Mouse (Mus musculus): ENCODE measurements around the gene Gm20716.

Gm20716 gene

DNA sequence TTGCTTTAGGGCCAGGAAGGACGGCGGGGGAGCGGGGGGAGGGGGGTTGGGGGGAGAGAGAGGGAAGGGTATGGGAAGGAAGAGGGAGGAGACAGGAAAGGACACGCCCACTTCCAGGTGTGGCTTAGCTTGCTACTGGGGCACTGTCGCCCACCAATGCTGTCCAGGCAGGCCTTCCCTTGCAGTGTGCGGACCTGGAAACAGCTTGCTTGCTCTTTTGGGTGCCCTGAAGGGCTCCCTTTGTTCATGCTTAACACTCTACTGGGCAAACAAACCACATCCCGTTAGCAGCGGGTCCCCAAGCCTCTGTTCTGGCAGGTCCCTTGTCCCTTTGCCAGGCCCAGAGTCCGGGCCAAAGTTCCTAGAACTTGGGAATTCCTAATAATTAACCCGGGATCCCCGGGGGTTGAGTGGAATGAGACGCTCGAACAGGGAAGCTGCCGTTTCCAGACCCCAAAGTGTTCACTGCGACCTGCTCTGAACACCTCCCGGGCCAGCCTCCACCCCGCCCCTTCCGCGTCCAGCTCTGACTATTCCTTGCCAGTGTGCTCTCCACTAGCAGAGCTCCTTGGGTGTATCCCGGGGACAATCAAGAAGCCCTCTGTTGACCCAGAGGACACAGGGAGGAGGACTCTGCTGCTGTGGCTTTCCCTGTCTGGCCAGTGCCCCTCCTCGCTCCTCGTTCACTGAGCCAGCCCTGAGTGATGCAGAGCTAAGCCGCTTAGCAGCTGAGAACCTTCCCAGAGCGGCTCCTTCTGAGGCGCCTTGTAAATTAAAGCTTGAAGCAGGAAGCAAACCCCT, 71.1 kb downstream of the Gm20716 start:
- no peak for TF ChIP-seq GATA4 (IDR thresholded peaks at IDR 0.05; ENCODE audit: insufficient replicate concordance, low read length)

- no peak for TF ChIP-seq GATA4 (IDR thresholded peaks at IDR 0.05; ENCODE audit: insufficient replicate concordance, low read length)
Observed at GRCm38 (mm10) chr2:168156361-168156760, 73.8 kb downstream of the Gm20716 start.

GRCm38 (mm10) chr2:168155666-168156065, 74.5 kb downstream of the Gm20716 start:
- TF ChIP-seq GATA4 (IDR thresholded peaks at IDR 0.05; ENCODE audit: insufficient replicate concordance, low read length), result no peak

GRCm38 (mm10) chr2:168154090-168154881, 75.9 kb downstream of the Gm20716 start:
- no peak for TF ChIP-seq GATA4 (IDR thresholded peaks at IDR 0.05; ENCODE audit: insufficient replicate concordance, low read length)

DNA sequence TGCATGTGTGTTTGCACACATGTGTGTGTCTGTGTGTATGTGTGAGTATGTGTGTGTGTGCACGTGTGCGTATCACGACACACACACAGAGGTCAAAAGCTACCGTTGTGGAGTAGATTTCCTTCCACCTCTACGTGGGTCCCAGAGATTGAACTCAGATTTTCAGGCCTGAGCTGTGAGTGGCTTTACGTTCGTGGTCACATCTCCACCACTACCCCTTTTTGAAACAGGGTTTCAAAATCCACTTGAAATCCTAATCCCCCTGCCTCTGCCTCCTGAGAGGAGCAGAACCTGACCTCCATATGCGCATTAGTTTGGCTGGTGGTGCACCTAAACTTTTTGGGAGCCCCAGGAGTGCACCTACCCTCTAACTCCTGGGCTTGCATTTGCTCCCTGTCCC, 80.9 kb downstream of the Gm20716 start:
- no peak for TF ChIP-seq GATA4 (IDR thresholded peaks at IDR 0.05; ENCODE audit: insufficient replicate concordance, low read length)

DNA sequence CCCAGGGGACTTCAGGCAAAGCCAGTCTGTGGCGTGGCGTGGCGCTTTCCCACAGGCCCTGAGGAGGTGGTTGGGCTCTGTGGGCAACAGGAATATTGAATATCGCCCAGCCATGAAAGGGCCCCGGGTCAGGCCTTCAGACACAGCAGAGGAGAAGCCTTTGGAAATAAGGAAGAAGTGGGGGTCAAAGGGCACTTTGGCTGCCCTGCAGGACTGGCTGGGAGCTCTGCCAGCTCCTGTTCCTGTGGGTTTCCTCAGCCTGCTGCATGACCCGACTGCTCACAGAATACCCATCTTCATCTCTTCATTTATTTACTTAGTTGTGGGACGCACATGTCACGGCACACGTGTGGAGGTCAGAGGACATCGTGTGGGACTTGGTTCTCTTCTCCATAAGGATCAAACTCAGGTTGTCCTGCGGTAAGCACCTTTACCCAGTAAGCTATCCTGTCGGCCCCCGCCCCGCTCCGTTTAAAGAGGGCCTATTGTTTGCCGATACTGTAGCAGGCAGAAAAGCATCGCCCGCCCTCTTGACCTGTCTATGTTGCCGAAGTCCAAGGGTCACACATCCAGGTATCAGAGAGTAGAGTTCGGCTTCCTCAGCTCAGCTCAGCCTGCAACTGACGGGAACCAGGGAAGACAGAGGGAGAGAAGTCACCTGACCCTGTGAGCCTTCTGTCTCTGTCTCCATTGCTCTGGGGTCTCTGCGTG, 82.3 kb downstream of the Gm20716 start:
- TF ChIP-seq GATA4 (IDR thresholded peaks at IDR 0.05; ENCODE audit: insufficient replicate concordance, low read length), result no peak

- no peak for TF ChIP-seq GATA4 (IDR thresholded peaks at IDR 0.05; ENCODE audit: insufficient replicate concordance, low read length)
Observed at GRCm38 (mm10) chr2:168145437-168145836, 84.7 kb downstream of the Gm20716 start.

DNA sequence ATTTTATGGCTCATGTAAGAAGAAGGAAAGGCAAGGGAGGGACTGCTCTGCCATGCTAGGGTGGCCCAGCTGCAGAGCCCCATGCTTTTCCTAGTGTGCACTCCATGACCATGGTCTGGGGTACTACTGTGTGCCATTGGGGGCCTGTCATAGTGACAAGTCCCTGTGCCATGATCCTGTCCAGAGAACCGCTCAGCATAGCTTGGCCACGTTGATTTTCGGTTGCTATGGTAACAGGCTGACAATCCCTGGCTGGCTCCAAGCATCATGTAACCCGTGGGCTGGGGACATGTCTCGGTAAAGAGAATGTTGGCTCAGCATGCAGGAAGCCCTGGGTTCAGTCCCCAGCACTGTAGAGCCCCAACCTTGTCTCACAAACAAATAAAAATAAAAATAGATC, 86.4 kb downstream of the Gm20716 start:
- no peak for TF ChIP-seq GATA4 (IDR thresholded peaks at IDR 0.05; ENCODE audit: insufficient replicate concordance, low read length)

DNA sequence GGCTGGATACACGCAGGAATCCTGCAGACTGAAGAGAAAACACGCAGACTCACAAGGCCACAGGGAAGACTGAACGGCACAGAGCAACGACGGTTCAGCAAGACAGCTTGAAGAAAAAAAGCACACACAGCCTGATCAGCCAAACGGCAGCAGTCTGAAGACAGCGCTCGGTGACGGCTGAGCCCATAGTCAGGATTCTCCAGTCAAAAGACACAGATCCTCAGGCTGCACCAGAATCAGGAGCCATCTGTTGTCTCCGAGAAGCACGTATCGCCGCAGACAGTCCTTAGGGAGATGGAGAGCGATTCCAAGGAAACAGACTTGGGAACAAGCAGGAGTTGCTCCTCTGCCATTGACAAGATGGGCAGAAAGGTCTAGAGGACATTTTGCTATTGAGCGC, 93.0 kb downstream of the Gm20716 start:
- TF ChIP-seq GATA4 (IDR thresholded peaks at IDR 0.05; ENCODE audit: insufficient replicate concordance, low read length), result no peak
